Mouse (Mus musculus) common myeloid progenitor, adult 5-6 weeks (primary cell): ENCODE data around the gene Clic1. TPM values are rescaled to one million over a fixed set of nuclear protein-coding genes. Genes with fewer than 3 reads are reported as not detected.
A peak's percentile ranks its signal among the peaks of the same experiment; 100 is the strongest.

Source experiments
- ATAC-seq: replicated peaks from 2 replicates; pipeline ENCODE4 v1.8.0; 2016; ENCODE audit warnings: low read depth, mild to moderate bottlenecking, moderate TSS enrichment, inconsistent platforms; ENCODE audit not compliant: poor library complexity, severe bottlenecking
- total RNA-seq: library from RNA; stranded (forward); fragments of 200-1000, 187-1606 nt; gene quantifications from 2 replicates; pipeline ENCODE4 v1.2.3, GENCODE M21; 2017

Gene Clic1
- total RNA-seq, 1 experiment from 2014 or later = 214 TPM

DNA sequence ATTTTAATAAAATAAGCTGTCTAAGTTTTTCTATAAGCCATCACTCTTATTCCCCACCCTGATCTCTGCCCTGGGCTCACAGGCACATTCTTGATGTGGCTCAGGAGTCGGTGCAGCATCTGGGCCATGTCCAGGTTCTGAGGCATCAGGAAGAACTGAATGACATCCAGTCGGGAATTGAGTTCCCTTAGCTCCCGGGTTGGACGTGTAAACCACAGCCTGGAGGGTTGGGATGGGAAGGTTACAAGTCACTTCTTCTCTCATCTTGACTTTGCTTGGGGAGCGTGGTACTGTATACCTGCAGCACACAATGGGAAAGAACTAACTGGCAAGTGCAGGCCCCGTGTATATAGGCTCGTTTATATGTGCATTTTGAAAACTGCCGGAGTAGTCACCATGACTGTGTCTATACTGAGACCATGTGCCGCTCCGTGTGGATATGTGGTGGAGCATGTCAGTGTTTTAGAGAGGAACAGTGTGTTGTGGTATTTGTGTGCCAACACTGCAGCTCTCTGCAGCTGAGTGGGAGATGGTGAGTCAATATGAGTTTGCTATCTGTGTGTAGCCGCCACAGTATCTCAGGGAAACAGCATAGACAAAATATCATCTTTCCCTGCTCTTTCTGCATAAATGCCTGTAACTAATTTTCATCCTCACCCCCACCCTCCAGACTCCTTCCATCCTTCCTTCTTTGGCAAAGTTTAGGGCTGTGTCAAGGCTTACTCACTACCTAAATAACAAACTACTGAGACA lies 10.5 kb upstream of the Clic1 start:
- no peak for ATAC-seq

DNA sequence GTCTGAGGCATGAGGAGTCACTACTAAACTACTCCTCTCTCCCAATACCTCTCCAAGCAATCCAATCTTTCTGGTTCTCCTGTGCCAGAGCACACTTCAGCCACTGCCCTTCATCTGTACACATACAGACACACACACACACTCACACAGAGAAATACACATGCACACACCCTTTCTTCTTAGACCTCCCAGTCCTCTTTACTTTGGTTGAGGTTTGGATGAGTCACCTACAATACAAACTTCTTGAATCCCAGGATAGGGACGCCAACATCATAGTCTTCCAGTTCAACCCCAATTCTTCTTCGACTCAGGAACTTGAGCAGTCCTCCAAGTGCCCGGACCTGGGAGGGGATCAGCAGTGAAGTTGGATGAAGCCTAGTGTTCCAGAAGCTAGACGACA lies 6.0 kb upstream of the Clic1 start:
- no peak for ATAC-seq

DNA sequence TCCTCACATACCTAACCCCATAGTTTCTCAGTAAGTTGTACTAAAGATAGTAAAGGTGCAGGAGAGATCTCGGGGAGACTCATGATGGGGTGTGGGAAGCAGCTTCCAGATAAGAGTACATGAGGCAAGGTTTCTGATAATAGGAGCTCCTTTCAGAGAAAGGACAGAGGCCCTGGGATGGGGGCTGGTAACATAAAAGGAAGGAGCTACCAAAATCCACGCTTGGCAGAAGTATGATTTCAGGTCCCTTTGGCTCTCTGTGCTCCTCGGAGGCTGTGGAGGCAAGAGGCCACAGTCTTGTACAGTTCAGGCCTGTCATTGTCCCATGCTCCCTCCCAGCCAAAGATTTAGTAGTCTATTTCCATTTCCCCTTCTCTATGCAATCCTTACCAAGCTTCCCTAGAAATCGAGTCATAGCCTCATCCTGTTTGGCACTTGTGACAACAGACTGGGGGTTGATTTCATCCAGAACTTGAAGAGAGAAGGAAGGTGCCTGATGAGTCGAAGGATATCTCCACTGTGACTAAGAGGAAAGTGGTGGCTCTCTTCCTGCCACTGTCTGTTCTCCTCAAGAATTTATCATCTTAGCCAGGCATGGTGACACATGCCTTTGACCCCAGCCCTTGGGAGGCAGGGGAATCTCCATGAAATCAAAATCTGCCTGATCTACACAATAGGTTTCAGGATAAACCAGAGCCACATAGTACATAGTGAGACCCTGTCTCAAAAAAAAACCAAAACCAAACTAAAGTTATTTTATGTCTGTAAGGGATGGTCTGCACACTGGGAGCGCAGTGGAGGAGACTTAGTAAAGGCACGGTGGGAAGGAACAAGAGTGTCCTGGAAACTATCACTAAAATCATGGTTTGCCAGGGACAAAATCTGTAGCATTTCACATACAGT lies 4.6 kb upstream of the Clic1 start:
- no peak for ATAC-seq

DNA sequence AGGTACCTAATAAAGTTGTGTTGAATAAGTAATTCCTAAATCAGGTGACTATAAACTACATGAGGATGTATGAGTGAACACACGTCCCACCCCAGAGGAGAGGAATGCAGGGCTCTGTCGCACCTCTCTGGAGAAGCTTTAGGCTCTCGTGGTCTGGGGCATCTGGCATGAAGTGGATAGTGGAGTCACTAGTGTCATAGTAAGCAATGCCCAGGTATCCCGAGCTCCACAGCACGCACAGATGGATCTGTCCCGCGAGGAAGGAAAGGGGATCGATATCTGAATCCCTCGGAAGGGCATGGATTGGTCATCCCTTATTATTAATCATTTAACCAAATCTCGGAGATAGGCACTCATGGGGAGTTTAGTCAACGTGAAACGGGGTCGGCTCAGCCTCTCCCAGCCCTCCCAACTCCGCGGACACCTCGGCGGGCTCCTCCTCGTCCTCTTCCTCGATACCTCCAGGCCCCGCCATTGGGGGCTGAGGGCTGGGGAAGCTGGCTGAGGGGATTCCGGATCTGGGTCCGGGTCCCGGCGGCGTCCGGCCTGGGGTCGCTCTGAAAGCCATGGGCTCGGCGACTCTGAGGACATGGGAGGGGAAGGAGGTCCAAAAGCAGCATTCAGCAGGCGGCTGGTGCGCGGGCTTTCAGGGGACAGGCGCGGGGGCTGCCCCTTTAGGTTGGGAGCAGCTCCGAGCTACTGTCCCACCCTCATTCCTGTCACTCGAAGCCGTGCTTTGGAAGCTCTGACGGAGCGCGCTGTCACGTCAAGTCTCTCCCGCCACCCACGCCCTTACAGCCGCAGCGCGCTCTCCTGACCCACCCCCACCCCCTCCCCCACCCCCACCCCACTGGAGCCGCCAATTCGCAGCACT lies 3.7 kb upstream of the Clic1 start:
- no peak for ATAC-seq

DNA sequence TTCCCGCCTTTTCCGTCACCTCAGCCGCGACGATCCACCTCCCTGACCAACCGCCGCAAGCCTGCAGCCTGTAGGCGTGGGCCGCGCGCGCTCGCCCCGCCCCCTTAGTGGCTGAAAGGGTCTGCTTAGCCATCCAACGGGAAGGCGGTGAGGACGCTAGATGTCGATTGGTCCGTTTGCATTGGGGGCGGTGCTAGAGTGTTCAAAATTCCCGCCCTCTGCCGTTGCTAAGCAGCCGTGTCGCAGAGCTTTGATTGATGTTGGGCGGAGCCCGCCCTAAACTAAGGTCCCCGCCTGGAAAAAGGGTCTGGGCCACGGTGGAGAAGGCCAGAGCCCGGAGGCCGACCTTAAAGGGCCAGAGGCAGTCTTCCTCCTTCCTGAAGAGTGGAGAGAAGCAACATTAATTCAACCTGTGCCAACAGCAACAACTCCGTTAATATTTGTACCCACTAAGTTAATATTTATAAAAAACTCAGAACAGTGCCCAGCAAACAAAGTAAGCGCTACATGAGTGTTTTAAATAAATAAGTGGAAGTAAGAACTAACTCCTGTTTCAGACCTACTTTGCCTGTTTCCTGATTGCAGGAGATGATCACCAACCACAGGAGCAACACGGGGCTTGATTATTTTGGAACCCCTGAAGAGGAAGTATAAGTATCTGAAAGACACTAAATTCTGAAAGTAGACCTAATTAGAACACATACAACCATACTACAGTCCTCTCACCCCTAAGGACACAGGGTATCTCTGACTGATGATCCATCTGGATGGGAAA lies 2.9 kb upstream of the Clic1 start, which contains the start of gene Msh5:
Gene Msh5, minus strand, starts transcription at position 65 of the 775 bp plus-strand sequence.
- ATAC-seq = peak; percentile 71

DNA sequence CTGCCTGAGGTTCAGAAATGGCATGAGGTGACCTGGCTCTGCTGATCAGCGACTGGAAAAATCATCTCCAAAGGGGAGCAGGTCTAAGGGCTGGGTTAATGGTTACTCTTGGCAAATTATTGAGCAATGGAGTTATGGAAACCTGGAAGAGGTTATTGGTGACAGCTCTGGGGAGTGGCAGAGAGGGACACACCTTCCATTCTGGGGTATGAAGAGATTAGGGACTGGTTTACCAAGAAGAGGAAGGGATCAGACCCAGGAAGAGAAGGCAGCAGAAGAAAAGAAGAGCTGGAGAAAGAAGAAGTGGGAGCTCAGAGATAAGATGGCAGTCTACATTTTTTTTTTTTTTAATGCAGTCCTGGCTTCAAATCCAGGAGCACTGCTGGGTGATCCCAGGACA lies 2.1 kb upstream of the Clic1 start:
- no peak for ATAC-seq

DNA sequence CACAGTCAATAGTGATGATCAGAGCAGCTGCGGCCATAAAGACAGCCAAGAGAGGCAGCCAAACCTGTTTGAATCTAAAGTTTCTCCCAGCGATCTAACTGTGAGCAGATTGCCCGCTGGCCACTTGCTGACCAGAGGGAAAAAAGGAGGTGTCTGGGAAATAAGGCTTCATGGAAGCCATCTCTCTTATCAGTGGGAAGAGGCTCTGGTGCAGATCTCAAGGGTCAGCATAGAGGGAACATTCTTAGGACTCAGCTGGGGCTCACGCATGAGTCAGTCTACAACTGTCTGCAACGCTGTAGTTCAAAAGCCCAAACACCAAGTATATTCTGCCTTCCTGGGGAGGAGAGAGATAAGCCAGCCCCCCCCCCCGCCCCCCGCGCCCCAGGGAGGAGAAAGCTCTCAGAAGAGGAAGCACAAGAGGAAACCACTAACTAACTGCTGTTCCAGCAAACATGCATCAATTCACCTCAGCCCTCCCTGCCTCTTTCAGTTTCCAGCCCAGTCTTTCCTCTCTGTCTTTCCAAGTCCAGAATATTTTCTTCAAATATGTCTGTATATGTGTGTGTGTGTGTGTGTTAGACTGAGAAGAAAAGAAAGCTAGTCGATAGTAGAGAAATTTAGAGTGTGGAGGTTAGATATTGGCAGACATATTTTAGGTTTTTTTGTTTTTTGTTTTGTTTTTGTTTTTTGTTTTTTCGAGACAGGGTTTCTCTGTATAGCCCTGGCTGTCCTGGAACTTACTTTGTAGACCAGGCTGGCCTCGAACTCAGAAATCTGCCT lies 1.4 kb upstream of the Clic1 start:
- ATAC-seq = peak; percentile 10

DNA sequence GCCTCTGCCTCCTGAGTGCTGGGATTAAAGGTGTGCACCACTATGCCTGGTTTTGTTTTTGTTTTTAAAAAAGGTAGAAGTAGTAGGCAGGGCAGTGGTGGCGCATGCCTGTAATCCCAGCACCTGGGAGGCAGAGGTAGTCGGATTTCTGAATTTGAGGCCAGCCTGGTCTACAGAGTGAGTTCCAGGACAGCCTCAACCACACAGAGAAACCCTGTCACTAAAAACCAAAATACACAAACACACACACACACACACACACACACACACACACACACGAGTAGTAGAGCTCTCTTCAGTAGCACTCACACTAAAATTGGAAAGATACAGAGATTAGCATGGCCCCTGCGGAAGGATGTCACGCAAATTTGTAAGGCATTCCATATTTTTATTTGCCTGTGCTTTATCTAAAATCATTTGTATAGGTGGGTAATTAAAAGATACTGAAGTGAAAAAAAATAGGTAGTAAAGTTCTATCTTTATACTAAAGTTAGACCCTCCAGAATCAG lies 780 bp upstream of the Clic1 start:
- ATAC-seq = no peak

DNA sequence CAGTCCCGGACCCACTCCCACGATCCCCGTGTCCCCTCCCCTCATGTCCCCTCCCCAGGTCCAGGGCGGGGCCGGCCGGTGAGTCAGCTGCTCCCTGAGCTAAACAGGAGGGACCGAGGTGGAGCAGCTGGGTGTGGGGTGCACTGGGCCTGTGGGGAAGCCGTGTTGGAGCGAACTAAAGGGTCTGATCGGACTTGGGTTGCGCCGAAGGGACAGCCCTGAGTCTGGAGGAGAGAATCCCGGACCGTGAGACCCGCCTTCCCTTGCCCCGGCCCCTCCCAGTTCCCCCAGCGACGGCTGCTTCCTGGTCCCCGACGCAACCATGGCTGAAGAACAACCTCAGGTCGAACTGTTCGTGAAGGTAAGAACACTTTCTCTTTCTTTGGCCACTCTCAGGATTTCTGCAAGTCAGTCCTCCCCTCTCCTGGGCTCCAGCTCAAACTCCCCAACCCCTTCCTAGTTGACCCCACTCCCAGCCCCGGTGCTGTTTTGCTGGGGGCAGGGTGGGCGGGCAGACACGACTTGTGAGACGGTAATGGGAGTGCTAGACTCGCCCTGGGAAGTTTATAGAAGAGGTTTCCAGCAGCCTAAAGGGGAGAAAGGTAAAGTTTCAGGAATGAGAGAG lies 472 bp downstream of the Clic1 start:
- ATAC-seq = peak; percentile 12; the same call in 1 of the 2 replicates

DNA sequence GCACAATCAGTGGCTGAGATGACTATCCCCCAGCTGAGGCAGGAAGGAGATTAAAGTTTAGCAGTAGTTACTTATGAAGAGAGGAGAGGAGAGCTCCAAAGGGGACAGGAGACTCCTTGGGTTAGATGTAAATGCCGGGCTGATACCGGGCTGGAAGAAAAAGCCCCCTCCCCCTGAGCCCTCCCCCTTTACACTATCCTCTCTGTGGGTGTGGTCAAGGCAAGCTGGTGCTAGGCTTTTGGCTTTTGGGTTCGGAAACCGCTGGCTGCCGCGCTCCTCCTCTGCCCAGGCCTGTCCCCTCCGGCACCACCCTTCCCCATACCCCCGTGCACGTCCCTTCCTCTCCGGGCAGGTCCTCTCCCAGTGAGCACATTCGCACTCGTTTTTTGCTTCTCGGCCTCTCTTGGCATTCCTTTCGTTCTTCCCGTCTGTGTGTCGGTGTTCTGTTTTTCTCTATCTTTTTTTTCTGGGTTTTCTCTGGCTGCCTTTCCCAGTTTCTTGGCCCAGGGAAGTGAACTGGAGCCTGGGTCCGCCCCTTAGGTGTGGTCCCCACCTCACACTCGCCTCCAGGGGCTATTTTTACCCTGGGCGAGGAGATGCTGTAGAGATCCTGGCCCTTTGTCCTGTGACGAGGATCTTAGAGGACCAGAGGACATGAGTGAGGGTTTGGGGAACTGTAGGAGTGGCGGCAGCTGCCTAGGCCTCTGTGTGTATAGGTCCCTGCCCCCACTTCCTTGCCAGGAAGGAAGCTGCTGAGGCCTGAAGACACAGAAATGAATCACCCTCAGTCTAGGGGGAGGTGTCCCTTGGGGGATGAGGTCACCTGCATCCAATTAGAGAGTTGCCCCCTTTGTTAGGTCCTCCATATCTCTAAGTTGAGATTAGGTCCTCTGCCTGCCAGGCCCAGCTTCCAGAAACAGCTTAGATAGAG lies 1.7 kb downstream of the Clic1 start:
- peak; percentile 63 for ATAC-seq

DNA sequence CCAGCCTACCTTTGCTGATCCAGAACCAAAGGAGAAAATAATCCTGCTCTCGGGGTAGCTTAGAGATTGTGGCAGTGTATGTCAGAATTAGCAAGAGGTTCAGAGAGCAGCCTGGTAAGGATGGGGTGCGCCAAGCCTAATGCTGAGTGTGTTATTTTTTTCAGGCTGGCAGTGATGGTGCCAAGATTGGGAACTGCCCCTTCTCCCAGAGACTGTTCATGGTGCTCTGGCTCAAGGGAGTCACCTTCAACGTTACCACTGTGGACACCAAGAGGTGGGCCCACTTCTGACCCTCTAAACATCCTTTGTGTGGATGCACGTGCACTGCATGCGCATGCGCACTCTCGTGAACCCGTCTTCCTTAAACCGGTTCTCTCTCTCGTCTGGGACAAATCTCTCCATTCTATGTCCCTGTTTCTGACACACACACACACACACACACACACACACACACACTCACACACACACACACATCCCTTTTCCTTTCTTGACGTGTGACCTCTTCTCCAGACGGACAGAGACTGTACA lies 2.6 kb downstream of the Clic1 start:
- ATAC-seq = no peak

DNA sequence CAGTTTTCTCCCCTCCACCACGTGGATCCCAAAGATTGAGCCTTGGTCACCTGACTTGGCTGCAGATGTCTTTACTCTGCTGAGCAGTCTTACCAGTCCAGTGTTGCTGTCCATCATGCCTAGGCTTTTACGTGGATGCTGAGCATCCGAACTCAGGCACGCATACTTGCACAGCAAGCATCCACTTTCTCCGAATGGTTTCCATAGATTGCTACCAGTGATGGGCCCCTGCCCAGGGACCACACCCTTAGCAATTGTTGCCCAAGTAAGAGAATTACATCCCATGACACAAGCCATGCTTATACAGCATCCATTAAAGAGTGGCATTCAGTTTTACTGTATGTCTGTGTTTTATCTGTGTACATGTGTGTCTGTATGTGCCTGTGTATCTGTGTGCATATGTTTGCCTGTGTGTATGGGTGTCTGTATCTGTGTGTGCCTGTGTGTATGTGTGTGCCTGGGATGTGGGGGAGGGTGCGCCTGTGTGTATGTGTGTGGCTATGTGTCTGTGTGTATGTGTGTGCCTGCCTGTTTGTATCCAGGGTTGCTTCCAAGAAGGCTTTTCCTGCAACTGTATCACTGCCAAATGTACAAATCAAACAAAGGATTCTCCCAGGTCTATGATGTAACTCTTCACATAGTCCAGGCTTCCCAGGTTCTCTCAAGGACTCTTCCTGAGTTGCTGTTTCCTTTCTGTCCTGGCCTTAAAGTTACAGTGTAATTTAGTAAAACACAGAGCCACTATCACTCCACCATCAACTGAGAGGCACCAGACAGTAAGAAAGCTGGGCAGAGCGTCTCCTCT lies 6.1 kb downstream of the Clic1 start:
- no peak for ATAC-seq

DNA sequence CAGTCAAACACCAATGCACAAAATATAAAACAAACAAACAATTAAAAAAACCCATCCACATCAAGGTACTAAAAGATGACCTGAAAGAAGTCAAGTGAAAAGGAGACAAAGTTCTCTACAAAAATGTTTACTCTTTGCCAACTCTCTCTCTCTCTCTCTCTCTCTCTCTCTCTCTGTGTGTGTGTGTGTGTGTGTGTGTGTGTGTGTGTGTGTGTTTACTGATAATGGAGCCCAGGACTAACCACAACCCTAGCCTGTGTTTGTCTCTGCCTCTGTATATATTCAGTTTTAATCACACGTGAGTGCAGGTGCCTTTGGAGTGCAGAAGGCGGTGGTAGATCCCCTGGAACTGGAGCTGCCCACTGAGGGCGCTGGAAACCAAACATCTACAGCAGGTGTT lies 7.3 kb downstream of the Clic1 start:
- no peak for ATAC-seq

DNA sequence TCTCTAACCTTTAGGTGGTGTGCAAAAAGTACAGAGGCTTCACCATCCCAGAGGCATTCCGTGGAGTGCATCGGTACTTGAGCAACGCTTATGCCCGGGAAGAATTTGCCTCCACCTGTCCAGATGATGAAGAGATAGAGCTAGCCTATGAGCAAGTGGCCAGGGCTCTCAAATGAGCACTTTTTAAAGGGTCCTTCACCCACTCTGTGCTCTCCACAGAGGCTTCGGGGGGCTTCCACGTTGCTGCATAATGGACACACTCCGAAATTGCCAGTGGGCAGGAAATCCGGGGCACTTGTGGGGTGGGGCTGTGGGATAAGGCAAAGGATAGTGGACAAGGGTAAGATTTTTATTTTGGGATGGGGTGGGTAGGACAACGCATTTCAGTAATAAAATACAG lies 8.6 kb downstream of the Clic1 start:
- ATAC-seq = no peak

DNA sequence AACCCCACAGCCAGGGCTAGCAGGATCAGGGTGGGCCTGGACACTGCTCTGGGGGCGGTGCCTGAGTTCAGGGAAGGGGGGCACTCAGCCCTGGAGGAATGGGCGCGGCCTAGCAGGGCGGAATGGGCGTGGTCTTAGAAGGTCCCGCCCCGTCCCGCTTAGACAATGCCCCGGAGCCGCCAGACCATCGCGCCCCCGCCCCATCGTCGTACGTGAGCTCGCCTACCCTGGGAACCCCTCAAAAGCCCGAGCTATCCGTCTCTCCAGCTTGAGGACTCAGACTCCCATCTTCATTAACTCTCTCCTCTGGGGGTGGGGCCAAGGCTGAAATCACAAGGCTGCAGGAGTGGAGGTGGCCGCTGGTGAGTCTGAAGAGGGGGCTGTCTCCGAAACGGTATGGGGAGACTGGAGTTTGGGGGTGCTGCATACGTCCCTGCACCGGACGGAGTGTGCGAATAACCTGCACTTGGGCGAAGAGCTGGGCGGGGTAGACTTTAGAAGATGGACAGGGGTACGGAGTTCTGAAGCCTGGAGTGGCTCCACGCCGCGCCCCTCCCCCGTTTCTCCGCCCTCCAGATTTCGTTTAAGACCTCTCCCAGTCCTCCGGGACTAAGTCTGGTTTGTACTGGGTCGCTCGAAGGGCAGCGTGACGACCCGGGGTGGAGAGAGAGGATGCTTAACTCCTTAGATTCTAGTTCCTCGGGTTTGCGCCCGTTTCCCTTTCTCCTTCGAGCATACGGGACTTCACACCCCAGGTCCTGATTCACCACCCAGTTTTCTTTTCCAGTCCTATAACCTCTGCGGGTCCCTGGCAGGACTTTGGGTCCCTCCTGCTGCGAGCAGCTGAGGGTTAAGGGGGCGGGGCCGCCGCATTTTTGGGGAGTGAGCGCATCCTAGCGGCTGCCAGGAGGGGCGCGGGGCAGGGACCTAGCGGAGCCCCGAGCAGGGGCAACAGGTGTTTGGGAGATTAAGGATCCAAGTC lies 9.4 kb downstream of the Clic1 start, which contains the start of gene Ddah2:
Gene Ddah2, plus strand, starts transcription at position 125 of the 982 bp plus-strand sequence.
- peak; percentile 83 for ATAC-seq
